Mouse (Mus musculus) cerebellum, adult 11 months (tissue): Measurements from ENCODE around the gene Eomes.

Experiments
- DNase-seq: peaks from one replicate; pipeline ENCODE4 v3.0.0; 2022

Eomes gene

GRCm38 (mm10) chr9:118488138-118488895 lies 10.3 kb downstream of the Eomes start:
- peak; percentile 62 for DNase-seq

DNA sequence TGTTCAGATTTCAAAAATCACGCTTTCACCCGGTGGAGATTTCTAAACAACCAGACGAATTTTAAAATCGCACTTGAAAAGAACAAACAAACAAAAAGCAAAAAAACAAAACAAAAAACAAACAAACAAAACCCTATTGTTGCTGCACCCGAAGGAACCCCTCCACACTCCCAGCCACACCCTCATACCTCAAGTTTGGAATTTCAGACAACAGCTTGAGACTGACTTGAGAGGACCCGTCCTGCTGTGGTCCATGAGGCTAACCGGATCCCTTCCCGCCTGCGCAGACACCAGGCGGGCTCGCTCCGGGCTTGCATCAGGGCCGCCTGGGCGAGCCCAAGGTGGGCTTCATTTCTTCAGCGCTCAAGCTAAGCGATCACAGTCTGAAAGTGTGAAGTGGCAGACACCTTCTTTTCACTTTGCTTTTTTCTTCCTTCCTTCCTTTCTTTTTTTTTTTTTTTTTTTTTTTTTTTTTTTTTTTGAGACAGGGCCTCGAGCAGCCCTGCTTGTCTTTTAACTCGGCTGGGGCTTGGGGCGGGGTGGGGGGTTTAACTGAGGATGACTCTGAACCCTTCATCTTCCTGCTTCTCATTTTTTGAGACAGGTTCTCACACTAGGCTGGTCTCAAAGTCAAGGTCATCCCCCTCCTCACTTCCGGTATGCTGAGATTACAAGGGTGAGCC lies 11.0 kb downstream of the Eomes start:
- DNase-seq, result no peak

DNA sequence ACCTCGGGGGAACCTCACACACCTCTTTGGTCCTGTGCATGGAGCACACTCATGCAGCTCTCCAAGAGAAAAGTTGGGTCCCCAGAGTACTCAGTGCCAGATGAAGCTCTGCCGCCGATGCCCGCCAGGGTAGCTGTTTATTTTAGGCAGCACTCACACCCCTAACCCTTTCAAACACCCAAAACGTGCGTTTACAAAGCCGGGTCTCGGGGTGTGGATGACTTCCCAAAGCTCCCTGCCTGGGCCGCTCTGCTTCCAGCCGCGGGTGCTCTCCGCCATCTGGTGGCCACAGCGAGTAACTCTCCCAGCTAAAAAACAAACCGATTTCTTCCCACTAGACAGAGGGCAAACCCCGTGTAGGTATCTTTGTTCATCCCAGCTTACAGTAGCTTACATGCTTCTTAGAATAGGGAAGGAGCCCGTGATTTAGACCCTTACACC lies 11.6 kb downstream of the Eomes start:
- peak; percentile 75 for DNase-seq

DNA sequence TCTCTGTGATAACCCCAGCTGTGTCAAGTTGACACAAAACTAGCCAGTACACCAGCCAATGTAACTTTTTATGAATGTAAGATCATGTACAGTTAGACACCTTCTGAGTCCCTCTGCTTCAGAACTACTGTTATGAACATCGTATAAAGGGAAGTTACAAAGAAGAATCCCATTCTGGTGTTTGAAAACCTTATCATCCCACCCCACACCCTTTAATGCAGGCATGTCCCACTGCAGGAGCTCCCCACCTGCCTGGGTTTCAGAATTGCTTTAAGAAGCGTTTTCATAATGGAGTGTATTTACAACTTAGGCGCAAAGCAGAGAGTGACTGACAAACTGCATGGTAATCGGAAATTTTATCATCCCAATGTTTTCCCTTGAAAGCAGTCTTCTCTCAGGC lies 13.2 kb downstream of the Eomes start:
- no peak for DNase-seq

DNA sequence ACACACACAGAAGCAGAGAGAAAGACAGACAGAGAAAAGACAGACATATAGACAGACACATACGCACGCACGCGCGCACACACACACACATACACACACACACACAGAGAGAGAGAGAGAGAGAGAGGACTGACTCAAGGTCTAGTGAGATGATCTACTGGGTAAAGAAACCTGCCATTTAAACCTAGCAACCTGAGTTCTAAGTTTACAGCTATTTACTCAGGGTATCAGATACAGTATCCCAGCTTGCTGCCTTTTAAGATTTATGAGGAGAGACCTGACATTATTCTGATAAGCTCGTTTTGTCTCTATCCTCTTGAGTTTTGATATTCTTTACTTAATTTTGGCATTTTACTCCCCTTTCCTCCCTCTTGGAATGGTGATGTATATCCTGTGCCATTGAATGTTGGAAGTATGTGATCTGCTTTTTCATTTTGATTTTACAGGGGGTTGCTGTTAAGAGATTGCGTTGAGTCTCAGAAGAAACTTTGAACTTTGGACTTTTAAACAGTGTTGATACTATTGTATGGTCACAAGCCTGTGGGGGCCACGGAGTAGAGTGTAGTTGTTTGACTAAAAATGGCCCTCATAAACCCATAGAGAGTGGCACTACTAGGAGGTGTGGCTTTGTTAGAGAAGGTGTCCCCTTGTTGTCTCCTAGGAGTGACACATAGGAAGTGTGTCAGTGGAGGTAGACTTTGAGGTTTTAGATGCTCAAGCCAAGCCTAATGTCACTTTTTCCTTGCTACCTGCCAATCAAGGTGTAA lies 15.1 kb downstream of the Eomes start:
- DNase-seq, result no peak

GRCm38 (mm10) chr9:118494106-118494505 lies 16.1 kb downstream of the Eomes start:
- DNase-seq, result no peak

GRCm38 (mm10) chr9:118495933-118496332 lies 17.9 kb downstream of the Eomes start:
- DNase-seq, result no peak

- DNase-seq, result no peak
Observed at GRCm38 (mm10) chr9:118496952-118497351, 18.9 kb downstream of the Eomes start.

DNA sequence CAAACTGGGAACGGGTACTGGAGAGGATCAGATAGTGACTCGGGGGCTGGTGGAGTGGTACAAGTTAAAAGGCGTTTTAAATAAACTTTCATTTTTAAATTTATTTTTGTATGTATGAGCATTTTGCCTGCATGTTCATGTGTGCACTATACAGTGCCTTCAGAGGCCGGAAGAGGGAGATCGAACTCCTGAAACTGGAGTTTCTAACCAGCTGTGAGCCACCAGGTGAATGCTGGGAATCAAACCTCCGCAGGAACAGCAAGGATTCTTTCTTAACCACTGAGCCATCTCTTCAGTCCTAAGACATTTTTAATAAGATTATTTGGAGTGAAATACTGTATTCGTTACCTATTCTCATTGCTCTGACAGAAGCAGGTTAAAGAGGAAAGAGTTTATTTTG lies 20.0 kb downstream of the Eomes start:
- no peak for DNase-seq

GRCm38 (mm10) chr9:118500963-118501362 lies 23.0 kb downstream of the Eomes start:
- no peak for DNase-seq

DNA sequence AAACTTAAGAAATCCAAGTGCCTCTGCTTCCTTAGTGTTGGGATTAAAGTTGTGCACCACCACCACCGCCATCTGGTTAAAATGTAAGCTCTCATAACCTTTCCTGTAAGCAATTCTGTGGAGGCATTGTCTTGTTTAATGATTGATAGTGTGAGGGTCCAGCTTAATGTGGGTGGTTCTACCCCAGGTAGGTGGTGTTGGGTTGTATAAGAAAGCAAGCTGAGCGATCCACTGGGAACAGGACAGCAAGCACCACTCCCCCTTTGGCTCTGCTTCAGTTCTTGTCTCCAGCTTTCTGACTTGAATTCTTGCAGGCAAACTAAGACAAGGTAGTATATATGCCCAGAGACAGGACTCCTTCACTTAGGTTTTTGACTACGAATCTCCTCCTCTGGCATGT lies 26.6 kb downstream of the Eomes start:
- no peak for DNase-seq

DNA sequence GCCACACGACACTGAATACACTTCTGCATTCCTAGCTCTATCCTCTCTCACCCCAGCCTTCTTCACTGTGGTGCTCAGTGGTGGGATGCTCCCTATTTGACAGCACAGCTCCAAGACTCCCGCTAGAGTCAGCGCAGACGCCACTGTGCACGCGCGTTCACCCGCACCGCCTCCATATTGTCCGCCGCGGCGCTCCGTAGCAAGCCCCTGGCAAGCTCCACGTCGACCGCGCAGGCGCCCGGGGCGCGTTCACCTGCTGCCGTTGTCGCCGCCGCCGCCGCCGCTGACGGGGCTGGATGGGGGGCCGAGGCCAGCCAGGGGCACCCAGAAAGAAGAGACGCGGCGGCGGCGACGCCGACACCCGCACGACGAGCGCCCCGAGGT lies 28.0 kb downstream of the Eomes start, which contains the start of gene Golga4:
Gene Golga4, plus strand, starts transcription at position 248 of the 384 bp plus-strand sequence.
- DNase-seq, result peak; percentile 91

- DNase-seq, result peak; percentile 37
Observed at GRCm38 (mm10) chr9:118506404-118507231, 28.6 kb downstream of the Eomes start.

GRCm38 (mm10) chr9:118507552-118507951 lies 29.5 kb downstream of the Eomes start:
- no peak for DNase-seq

DNA sequence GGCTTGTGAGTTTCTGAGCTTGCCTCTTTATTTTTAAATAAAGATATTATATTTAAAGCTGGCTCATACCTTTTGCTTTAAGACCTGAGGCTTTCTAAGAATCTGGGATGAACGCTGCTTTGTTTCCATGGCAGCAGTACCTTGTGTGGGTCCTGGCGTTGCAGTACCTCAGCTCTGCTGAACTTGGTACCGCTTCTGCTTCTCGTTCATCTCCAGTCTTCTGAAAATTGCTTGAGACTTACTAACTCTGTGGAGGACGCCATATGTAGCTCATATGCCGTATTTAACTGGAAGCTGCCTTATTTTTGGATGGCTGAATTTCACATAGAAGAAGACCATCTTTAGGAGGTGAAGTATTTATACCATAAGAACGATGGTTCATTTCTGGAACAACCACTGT lies 30.6 kb downstream of the Eomes start:
- DNase-seq, result no peak

- DNase-seq, result no peak
Observed at GRCm38 (mm10) chr9:118510941-118511690, 33.1 kb downstream of the Eomes start.

DNA sequence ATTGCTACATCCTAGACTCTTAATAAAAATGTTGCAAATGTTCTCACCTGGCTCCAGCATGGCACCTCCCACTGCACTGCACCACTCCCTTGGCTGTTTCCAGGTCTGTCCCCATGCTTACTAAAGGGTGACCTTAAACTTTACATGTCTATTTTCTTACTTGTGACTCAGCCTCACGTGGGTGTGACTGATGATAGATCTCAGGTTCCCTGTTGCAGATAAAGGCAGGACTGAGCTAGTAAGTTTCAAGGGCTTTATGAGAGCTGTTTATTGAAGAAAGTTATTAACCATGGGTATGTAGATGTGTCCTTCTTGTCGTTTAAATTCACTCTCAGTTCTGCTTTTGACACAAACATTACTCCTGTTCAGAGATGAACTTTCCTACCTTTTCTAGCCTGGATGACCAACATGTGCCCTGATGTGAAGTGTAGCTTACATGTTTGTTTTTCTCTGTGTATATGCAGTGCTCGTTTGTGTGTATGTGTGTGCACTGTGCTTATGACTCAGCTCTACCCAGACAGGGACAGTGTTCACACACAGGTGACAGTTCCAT lies 34.7 kb downstream of the Eomes start:
- no peak for DNase-seq

GRCm38 (mm10) chr9:118515476-118515875 lies 37.5 kb downstream of the Eomes start:
- DNase-seq, result no peak

DNA sequence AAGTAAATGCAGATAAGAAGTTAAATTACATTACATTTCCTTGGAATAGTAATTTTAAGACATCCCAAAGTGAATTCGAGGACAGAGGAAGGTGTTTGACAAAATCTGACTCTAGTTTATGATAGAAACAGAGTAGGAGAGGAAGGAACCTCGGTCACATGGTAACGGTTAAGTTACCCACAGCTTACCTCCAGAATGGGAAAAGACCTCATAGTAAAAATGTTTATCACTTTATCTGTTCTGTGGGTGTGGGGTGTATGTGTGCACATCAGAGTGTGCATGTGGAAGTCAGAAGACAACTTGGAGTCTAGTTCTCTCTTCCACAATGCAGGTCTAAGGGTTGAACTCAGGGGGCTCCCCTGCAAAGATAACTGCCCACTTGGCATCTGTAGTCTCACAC lies 38.1 kb downstream of the Eomes start:
- no peak for DNase-seq

DNA sequence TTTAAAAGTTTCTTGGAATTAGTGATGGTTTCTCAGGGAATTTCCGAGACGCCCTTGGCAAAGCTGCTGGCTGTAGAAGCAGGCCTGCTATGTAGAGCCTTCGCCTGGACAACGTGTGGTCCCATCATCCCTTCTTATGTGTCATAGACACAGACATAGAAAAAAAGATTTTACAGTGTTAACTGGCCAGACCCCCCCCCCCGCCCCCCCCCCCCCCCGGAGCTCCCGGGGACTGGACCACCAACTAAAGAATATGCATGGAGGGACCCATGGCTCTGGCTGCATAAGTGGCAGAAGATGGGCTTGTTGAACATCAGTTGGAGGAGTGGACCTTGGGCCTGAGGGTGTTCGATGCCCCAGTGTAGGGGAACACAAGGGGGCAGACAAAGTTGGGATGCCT lies 39.6 kb downstream of the Eomes start:
- no peak for DNase-seq

GRCm38 (mm10) chr9:118519101-118519500 lies 41.1 kb downstream of the Eomes start:
- no peak for DNase-seq

- DNase-seq, result no peak
Observed at GRCm38 (mm10) chr9:118520011-118520410, 42.0 kb downstream of the Eomes start.
